Mouse (Mus musculus) pancreas, adult 10 weeks (tissue): Measurements from ENCODE around the gene Apc2. TPM values are rescaled to one million over a fixed set of nuclear protein-coding genes. Genes with fewer than 3 reads are reported as not detected.

ENCODE experiments used
- polyA plus RNA-seq: library from polyadenylated mRNA; stranded (reverse); fragments of 350-450 nt; fragmentation: Illumina TruSeq; extraction: RNeasy Lipid Tissue Mini Kit (QIAGEN cat#74804); gene quantifications from one replicate; pipeline ENCODE4 v1.2.3, GENCODE M21; 2015; ENCODE audit warnings: low read depth, low replicate concordance; ENCODE audit not compliant: insufficient read depth

Gene Apc2
- polyA plus RNA-seq: 0.26 TPM

DNA sequence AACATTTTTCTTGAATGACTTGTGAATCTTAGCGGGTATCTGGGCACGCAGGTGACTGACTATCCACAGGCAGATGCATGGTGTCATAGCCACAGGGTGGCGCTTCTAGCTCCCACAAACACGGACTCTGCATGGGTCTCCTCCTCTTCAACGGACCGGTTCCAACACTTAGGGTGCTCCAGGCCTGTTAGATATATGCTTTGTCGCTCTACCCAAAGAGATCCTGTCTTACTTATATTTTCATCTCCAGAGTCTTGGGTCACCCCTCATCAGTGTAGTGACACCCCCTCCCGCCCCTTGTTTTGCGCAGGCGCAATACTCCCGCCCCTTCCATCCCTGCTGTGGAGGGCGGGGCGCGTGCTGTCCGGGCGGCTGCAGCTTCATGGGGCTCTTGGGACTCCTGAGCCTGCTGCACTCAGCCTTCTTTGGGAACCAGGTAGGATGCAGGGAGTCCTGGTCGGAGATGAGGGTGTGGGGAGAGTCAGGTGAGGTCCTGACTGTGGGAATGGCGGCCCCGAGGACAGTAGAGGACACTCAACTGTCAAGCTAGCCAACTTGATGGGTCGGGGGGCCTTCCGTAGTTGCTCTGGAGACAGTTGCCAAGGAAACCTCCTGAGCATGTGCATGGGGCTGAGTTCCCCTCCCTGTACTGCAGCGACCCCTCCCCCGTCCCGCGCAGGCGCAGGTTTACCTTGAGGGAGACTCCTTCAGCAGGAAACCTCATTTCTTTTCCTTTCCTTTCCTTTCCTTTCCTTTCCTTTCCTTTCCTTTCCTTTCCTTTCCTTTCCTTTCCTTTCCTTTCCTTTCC lies at the start of gene Apc2:
Gene Apc2, plus strand, starts transcription at position 360 of the 808 bp plus-strand sequence.

DNA sequence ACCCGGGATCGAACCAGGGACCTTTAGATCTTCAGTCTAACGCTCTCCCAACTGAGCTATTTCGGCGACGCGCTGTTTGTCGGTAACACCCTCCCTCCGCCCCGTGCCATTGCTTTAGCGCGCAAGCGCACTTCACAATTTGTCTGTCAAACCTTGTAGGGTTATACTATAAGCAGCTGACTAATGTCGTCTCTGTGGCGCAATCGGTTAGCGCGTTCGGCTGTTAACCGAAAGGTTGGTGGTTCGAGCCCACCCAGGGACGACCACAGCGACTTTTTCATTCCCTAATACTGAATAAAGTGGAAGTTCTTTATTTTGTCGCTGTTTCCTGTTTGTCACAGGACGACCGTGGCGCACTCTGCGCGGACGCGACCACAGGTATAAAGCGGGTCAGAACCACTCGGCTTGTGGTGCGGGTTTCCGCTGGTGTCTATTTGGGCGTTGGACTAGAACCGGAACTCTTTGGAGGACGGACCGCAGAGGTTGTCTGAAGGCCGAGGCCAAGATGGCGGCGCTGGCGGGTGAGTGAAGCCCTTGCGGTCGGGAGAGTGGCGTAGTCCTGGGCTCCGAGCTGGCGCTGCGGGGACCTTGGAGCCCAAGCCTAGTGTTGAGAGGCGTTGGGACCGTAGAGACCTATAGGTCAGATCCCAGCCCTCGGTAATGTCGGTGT lies 46.7 kb upstream of the Apc2 start, which contains the start of gene Ndufs7:
Gene Ndufs7, plus strand, starts transcription at position 151 of the 670 bp plus-strand sequence.

GRCm38 (mm10) chr10:80260642-80261584 lies 34.9 kb upstream of the Apc2 start, which contains the start of the genes Gamt and Dazap1:
Gene Gamt (minus strand): TSS chr10:80261012.
Gene Dazap1 (plus strand): TSS chr10:80261486.

GRCm38 (mm10) chr10:80292251-80293146 lies 3.3 kb upstream of the Apc2 start, which contains the start of gene Rps15:
Gene Rps15 (plus strand): TSS chr10:80292453.

GRCm38 (mm10) chr10:80320340-80320760 lies 24.6 kb downstream of the Apc2 start, which contains the start of gene 2310011J03Rik:
Gene 2310011J03Rik (minus strand): TSS chr10:80320537.

DNA sequence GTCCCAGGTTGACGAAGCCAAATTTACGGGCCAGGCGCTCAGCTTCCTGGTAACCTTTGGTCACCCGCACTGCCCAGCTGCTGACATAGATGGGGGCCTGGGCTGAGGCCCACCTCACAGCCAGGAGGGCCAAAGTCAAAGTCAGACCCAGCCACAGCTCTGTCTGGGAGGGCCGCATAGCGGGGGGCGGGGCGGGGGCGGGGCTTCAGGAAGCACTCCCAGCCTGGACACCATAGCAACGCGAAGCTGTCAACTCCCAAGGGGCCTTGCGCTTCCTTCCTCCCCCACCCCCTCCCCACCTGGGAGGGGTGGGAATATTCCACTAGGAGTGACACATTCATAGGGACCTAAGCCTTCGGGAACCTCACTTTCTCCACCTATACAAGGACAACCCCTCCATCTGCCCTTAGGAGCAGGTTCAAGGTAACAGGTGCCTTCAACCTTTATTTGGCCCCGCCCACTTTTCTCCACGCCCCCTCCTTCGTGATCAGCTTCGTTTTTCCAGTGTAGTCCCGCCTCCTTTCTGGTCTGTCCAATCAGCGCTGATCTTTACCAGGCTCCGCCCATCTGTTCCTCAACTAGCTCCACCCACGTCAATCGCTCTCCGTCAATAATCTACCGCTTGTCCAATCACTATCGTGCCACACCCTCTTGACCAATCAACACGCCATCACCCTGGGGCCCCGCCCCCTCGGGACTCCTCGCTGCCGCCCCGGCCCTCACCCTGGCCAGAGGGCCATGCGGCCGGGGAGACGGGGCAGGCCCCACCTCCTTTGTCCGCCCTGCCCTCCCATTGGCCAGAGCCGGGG lies 33.7 kb downstream of the Apc2 start, which contains the start of the genes Pcsk4 and Reep6:
Gene Pcsk4, minus strand, starts transcription at position 226 of the 809 bp plus-strand sequence.
Gene Reep6, plus strand, starts transcription at position 681 of the 809 bp plus-strand sequence.

GRCm38 (mm10) chr10:80348244-80348781 lies 52.5 kb downstream of the Apc2 start, which contains the start of gene Adamtsl5:
Gene Adamtsl5 (minus strand): TSS chr10:80348412.

DNA sequence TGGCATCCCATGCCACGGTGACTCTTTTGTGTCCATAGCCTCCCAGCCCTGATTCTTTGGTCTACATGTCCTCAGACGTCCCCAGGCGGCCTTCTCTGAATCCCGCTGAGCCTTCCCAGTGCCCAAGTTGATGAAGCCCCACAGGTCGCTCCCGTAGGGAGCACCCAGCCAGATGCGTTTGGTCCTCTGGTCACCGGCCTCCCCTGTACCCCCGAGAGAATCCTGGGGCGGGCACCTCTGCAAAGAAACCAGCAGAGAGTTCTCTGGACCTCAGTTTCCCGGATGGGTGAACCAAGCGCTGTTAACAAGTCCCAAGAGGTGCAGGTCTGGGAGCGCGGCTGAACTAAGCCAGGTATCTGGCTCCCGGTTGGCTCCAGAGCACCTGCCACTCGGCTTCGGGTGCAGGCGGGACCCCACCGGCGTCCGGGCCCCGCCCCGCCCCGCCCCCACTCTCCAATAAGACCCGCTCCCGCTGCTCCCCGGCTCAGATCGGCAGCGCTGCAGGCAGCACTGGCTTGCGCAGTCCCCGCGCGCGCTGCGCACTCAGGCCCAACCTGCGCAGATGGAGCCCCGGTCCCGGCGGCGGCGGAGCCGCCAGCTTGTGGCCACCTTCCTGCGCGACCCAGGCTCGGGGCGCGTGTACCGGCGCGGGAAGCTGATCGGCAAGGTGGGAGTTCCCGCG lies 60.4 kb downstream of the Apc2 start, which contains the start of gene Plk5:
Gene Plk5, plus strand, starts transcription at position 459 of the 682 bp plus-strand sequence.

Other genes with a start within 250 kb of the Apc2 start
- 266 TPM for gene Gpx4, start 248.8 kb upstream of the Apc2 start, polyA plus RNA-seq
- 6.5 TPM for gene Sbno2, start 190.4 kb upstream of the Apc2 start, polyA plus RNA-seq
- 77.4 TPM for gene Stk11, start 180.2 kb upstream of the Apc2 start, polyA plus RNA-seq
- 84.2 TPM for gene Atp5d, start 157.3 kb upstream of the Apc2 start, polyA plus RNA-seq
- gene Cbarp, start 155.1 kb upstream of the Apc2 start, polyA plus RNA-seq: 5.9 TPM
- 10.8 TPM for gene Midn, start 147.7 kb upstream of the Apc2 start, polyA plus RNA-seq
- gene Cirbp, start 130.0 kb upstream of the Apc2 start, polyA plus RNA-seq: 33.4 TPM
- gene 1600002K03Rik, start 123.0 kb upstream of the Apc2 start, polyA plus RNA-seq: 7.2 TPM
- gene Efna2, start 116.5 kb upstream of the Apc2 start, polyA plus RNA-seq: 0.50 TPM
- gene Mum1, start 69.5 kb upstream of the Apc2 start, polyA plus RNA-seq: 16.2 TPM
- gene Ndufs7, start 46.9 kb upstream of the Apc2 start, polyA plus RNA-seq: 67.2 TPM
- gene Gamt, start 35.0 kb upstream of the Apc2 start, polyA plus RNA-seq: 101 TPM
- gene Dazap1, start 34.5 kb upstream of the Apc2 start, polyA plus RNA-seq: 25.5 TPM
- 1,054 TPM for gene Rps15, start 3.5 kb upstream of the Apc2 start, polyA plus RNA-seq
- gene 2310011J03Rik, start 24.6 kb downstream of the Apc2 start, polyA plus RNA-seq: 7.9 TPM
- 7.0 TPM for gene Pcsk4, start 33.5 kb downstream of the Apc2 start, polyA plus RNA-seq
- gene Reep6, start 34.0 kb downstream of the Apc2 start, polyA plus RNA-seq: 6.4 TPM
- gene Adamtsl5, start 52.4 kb downstream of the Apc2 start, polyA plus RNA-seq: 5.9 TPM
- 0.61 TPM for gene Plk5, start 60.5 kb downstream of the Apc2 start, polyA plus RNA-seq
- 1.3 TPM for gene Mex3d, start 91.7 kb downstream of the Apc2 start, polyA plus RNA-seq
- gene Mbd3, start 103.6 kb downstream of the Apc2 start, polyA plus RNA-seq: 25.4 TPM
- 156 TPM for gene Uqcr11, start 110.9 kb downstream of the Apc2 start, polyA plus RNA-seq
- gene Tcf3, start 137.7 kb downstream of the Apc2 start, polyA plus RNA-seq: 9.6 TPM
- not detected for gene Onecut3, start 198.9 kb downstream of the Apc2 start, polyA plus RNA-seq
- not detected for gene Atp8b3, start 243.1 kb downstream of the Apc2 start, polyA plus RNA-seq